Mouse (Mus musculus) gonadal fat pad, adult 2 months (tissue): ENCODE measurements around the gene Pbrm1. TPM values are rescaled to one million over a fixed set of nuclear protein-coding genes. Genes with fewer than 3 reads are reported as not detected.

Experiments used
- DNase-seq: peaks from one replicate; pipeline ENCODE4 v3.0.0-alpha.2; 2012; ENCODE audit warnings: low read depth
- polyA plus RNA-seq: library from polyadenylated mRNA; depleted of rRNA; stranded (reverse); fragments of >200 nt; gene quantifications from 2 replicates; pipeline ENCODE4 v1.2.3, GENCODE M21; 2012; rRNA removed

Pbrm1 gene
- polyA plus RNA-seq, 1 experiment = 12.2 TPM

- no peak for DNase-seq
Measured at GRCm38 (mm10) chr14:31165991-31166630, 147.2 kb downstream of the Pbrm1 start.

- DNase-seq = no peak
Measured at GRCm38 (mm10) chr14:31166827-31167226, 147.9 kb downstream of the Pbrm1 start.

- DNase-seq = no peak
Measured at GRCm38 (mm10) chr14:31168425-31168824, 149.5 kb downstream of the Pbrm1 start, which contains the start of gene Stab1. TSS of gene Stab1 (minus strand) at chr14:31168641.

- no peak for DNase-seq
Measured at GRCm38 (mm10) chr14:31169508-31169907, 150.6 kb downstream of the Pbrm1 start.

GRCm38 (mm10) chr14:31170963-31171362 is 152.0 kb downstream of the Pbrm1 start:
- DNase-seq = no peak

Other genes starting within 250 kb of the Pbrm1 start
- 30.9 and 31.6 TPM in 2 replicates for gene Tmem110, start 193.5 kb upstream of the Pbrm1 start, polyA plus RNA-seq
- 21.5 and 24.9 TPM in 2 replicates for gene Mustn1, start 139.9 kb upstream of the Pbrm1 start, polyA plus RNA-seq
- gene Itih4, start 132.7 kb upstream of the Pbrm1 start, polyA plus RNA-seq = 0.38 and 1.7 TPM in 2 replicates
- 1.2 and 1.4 TPM in 2 replicates for gene Itih3, start 95.4 kb upstream of the Pbrm1 start, polyA plus RNA-seq
- gene Itih1, start 75.8 kb upstream of the Pbrm1 start, polyA plus RNA-seq = 0.15 and 0.47 TPM in 2 replicates
- 6.3 and 9.6 TPM in 2 replicates for gene Nek4, start 67.8 kb upstream of the Pbrm1 start, polyA plus RNA-seq
- 33.0 and 34.4 TPM in 2 replicates for gene Glt8d1, start 17.7 kb upstream of the Pbrm1 start, polyA plus RNA-seq
- gene Spcs1, start 17.5 kb upstream of the Pbrm1 start, polyA plus RNA-seq = 291 and 352 TPM in 2 replicates
- gene Gnl3, start within 50 bp of the Pbrm1 start, polyA plus RNA-seq = 20.3 and 23.2 TPM in 2 replicates
- gene Smim4, start 109.8 kb downstream of the Pbrm1 start, polyA plus RNA-seq = 43.9 and 61.7 TPM in 2 replicates
- 58.8 and 67.0 TPM in 2 replicates for gene Nt5dc2, start 111.9 kb downstream of the Pbrm1 start, polyA plus RNA-seq
- 74.0 and 97.3 TPM in 2 replicates for gene Stab1, start 149.5 kb downstream of the Pbrm1 start, polyA plus RNA-seq
- 0.25 and 1.0 TPM in 2 replicates for gene Tnnc1, start 189.2 kb downstream of the Pbrm1 start, polyA plus RNA-seq
- gene Nisch, start 197.8 kb downstream of the Pbrm1 start, polyA plus RNA-seq = 323 and 342 TPM in 2 replicates
- 11.8 and 13.5 TPM in 2 replicates for gene Sema3g, start 198.7 kb downstream of the Pbrm1 start, polyA plus RNA-seq
- gene Phf7, start 232.2 kb downstream of the Pbrm1 start, polyA plus RNA-seq = 9.9 and 13.5 TPM in 2 replicates
- gene Bap1, start 232.3 kb downstream of the Pbrm1 start, polyA plus RNA-seq = 51.3 and 57.0 TPM in 2 replicates